Comparison of ENCODE assay signal across 13 mouse cellular contexts in genomic region chr5:35915629-35916300, GRCm38 (mm10). TPM values are rescaled to one million over a fixed set of nuclear protein-coding genes. Genes with fewer than 3 reads are reported as not detected.
A peak's percentile ranks its signal among the peaks of the same experiment; 100 is the strongest.
DNase-seq lines count a peak whose midpoint lies in the region; ATAC-seq and TF ChIP-seq lines count a peak whose summit lies in the region.
"Had no signal": no experiment of that assay in that cellular context is flagged by ENCODE, and none has a peak within 500 bp of the region (broad histone marks: within the 10 kb centered on the region; RNA-seq: fewer than 3 reads in every experiment).

No protein-coding gene starts in this region.

- no peak overlapping the region for H3K9ac ChIP-seq in heart, postnatal 0 days (replicated peaks; ENCODE audit: low read depth, low read length)
- peak overlapping the region; percentile 8; the same call in 1 of the 2 replicates for H3K9ac ChIP-seq in hindbrain, embryonic 13.5 days
- H3K9ac ChIP-seq: limb, embryonic 13.5 days had no signal

- DNase-seq in adrenal gland, postnatal 25 days = peak; percentile 24
- DNase-seq in adrenal gland, postnatal 10 days = no peak
- no peak for DNase-seq in heart, postnatal 0 days (ENCODE audit: low spot score)
- DNase-seq in heart, postnatal 36 days = no peak
- peak; percentile 27 to 58 for DNase-seq in adrenal gland, postnatal 36 days
- no peak for DNase-seq in yolk sac, embryonic 10.5 days (ENCODE audit: low spot score)
- DNase-seq in cerebellum, adult 8-10 months = no peak
- DNase-seq: cerebellum, postnatal 36 days; right cerebral cortex, postnatal 25 days had no signal

- ATAC-seq in heart, postnatal 0 days (ENCODE audit: insufficient read depth, low read depth) = no peak
- no peak for ATAC-seq in hindbrain, embryonic 13.5 days (ENCODE audit: low FRiP score)
- ATAC-seq: lung, postnatal 0 days had no signal

- WGBS in heart, postnatal 0 days = 69% methylated on average over 12 of the region's 12 CpGs
- WGBS in hindbrain, embryonic 13.5 days = 53% methylated on average over 12 of the region's 12 CpGs

- no peak overlapping the region for H3K4me2 ChIP-seq in heart, postnatal 0 days (ENCODE audit: low read depth, low read length)
- no peak overlapping the region for H3K4me2 ChIP-seq in hindbrain, embryonic 13.5 days
- H3K4me2 ChIP-seq: limb, embryonic 13.5 days had no signal

- peaks cover 14% of the 10 kb centered on the region for H3K36me3 ChIP-seq in heart, postnatal 0 days (replicated peaks; ENCODE audit: control insufficient read depth, insufficient read depth, low read length)
- H3K36me3 ChIP-seq in hindbrain, embryonic 13.5 days = peaks cover 15% of the 10 kb centered on the region

- H3K9me3 ChIP-seq in heart, postnatal 0 days (replicated peaks; ENCODE audit: control insufficient read depth, low read length) = 0 out of 2 replicates have a peak, but pooled peaks cover 2% of the 10 kb centered on the region
- no peaks in the 10 kb centered on the region for H3K9me3 ChIP-seq in hindbrain, embryonic 13.5 days
- H3K9me3 ChIP-seq: limb, embryonic 13.5 days had no signal

- no peak for TF ChIP-seq CTCF in heart, postnatal 0 days (IDR thresholded peaks at IDR 0.05; ENCODE audit: low read depth)

- peak overlapping the region; percentile 57 for H3K27ac ChIP-seq in heart, postnatal 0 days (ENCODE audit: low read depth)
- H3K27ac ChIP-seq in hindbrain, embryonic 13.5 days = peak overlapping the region; percentile 81
- H3K27ac ChIP-seq: limb, embryonic 13.5 days had no signal

- no peak for TF ChIP-seq EP300 in heart, postnatal 0 days (IDR thresholded peaks at IDR 0.05; ENCODE audit: low read depth)

- H3K4me1 ChIP-seq in heart, postnatal 0 days (ENCODE audit: control insufficient read depth, insufficient read depth) = peaks cover 46% of the 10 kb centered on the region
- H3K4me1 ChIP-seq in hindbrain, embryonic 13.5 days (replicated peaks) = peaks cover 67% of the 10 kb centered on the region

- H3K27me3 ChIP-seq in heart, postnatal 0 days (ENCODE audit: control insufficient read depth, insufficient read depth, low read length) = no peaks in the 10 kb centered on the region
- H3K27me3 ChIP-seq in hindbrain, embryonic 13.5 days = no peaks in the 10 kb centered on the region
- H3K27me3 ChIP-seq: limb, embryonic 13.5 days had no signal

- intact Hi-C loops in heart, postnatal 36 days (cut with DNase I) = no loop called here

- no peak overlapping the region for H3K4me3 ChIP-seq in heart, postnatal 0 days (ENCODE audit: low read depth, low read length)
- no peak overlapping the region for H3K4me3 ChIP-seq in hindbrain, embryonic 13.5 days
- H3K4me3 ChIP-seq: limb, embryonic 13.5 days; myocyte had no signal

RNA-seq across cellular contexts. Expression of gene Afap1, which starts 22.6 kb away (rescaled TPM):
- total RNA-seq in adrenal gland, postnatal 25 days (2021) = 20.4 and 22.6 TPM in 2 replicates
- total RNA-seq in adrenal gland, postnatal 10 days (2021) = 10 to 100 TPM; 24.2 to 30.6 TPM
- 25.9 and 30.3 TPM in 2 replicates for total RNA-seq in heart, postnatal 0 days (2014; rRNA removed; ENCODE audit: low replicate concordance)
- polyA plus RNA-seq in heart, postnatal 0 days (2015; fragmentation: Nextera tagmentation; extraction: Ambion mirVana) = 13.6 and 14.9 TPM in 2 replicates
- 10 to 100 TPM; 20.8 to 20.9 TPM for total RNA-seq in heart, postnatal 36 days (2021)
- total RNA-seq in adrenal gland, postnatal 36 days (2021) = 10 to 100 TPM; 21.1 to 25.9 TPM
- polyA plus RNA-seq in hindbrain, embryonic 13.5 days (2015; fragmentation: Nextera tagmentation; extraction: Ambion mirVana) = 82.8 and 86.5 TPM in 2 replicates

Comparison
In these comparisons a context has a peak if more than half of its experiments do, and no peak if none do; other contexts are left out.
1. DNase-seq: peak in adrenal gland, postnatal 25 days (single experiment) and adrenal gland, postnatal 36 days (2 of 2); none in adrenal gland, postnatal 10 days (single experiment), heart, postnatal 0 days (single experiment), heart, postnatal 36 days (0 of 2), yolk sac, embryonic 10.5 days (single experiment) and cerebellum, adult 8-10 months (single experiment).